Mouse (Mus musculus) frontal cortex, adult 2 months (tissue): ENCODE measurements around the gene Cyp2d11. TPM values are rescaled to one million over a fixed set of nuclear protein-coding genes. Genes with fewer than 3 reads are reported as not detected.
A peak's percentile ranks its signal among the peaks of the same experiment; 100 is the strongest.
"Not testable (repeated sequence)": the region's sequence is repeated elsewhere in the genome, so short reads cannot be mapped to it uniquely, and the experiment has no call there.

Source experiments
- DNase-seq, 2 experiments: peaks; one replicate each; pipeline ENCODE4 v3.0.0; 2022; ENCODE audit warnings: low spot score in 1 of 2; ENCODE audit errors: extremely low spot score in 1 of 2
- polyA plus RNA-seq: library from polyadenylated mRNA; depleted of rRNA; stranded (reverse); fragments of >200 nt; gene quantifications from 2 replicates; pipeline ENCODE4 v1.2.3, GENCODE M21; 2012; rRNA removed

The Cyp2d11 gene
- not detected in 2 replicates for polyA plus RNA-seq

DNA sequence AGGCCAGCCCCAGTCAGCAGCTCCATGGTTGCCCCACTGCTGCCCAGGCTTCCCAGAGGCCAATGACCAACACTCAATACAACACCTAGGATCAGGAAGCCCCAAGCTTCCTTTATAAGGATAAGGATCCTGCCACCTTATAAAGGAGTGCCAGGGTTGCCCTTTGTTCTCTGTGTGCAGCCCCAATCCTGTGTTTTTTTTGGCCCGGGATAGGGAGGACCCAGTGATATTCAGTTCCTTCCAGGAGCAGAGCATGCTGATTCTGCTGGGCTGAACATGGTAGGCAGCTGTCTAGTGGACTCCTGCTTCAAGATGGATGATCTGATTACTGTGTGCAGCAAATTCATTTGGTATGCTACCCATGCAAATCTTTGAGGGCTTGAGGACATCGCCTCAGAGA lies at the start of gene Cyp2d11:
Gene Cyp2d11, minus strand, starts transcription at position 101 of the 400 bp plus-strand sequence.
- DNase-seq = not testable (repeated sequence)

DNA sequence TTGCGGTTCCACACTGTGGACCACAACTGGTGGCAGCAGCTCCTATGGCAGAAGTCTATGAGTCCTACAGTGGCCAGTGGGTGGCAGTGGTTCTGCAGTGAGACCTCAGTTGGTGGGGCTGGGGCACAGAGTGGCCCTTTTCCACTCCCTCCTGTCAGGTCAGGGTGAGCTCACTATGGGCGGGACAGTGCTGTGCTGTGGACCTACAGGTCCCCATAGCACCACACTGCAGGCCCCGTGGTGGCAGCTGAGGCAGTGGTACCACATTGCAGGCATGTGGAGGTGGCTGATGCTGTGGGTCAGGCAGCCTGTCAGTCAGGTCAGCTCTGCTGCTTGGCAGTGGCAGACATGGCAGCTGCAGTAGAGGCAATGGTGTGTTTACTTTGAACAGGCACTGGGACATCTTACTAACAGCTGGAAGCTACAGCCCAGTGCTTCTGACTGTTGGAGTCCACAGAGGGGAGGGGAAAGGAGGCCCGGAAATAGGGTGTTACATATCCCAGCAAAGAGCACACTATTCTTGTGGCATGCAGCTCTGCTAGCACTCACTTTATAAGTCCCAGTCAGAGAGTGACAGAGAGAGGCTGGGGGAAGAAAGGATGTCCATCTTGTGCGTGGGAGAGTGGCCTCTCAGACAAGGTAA lies 44.3 kb upstream of the Cyp2d11 start:
- no peak for DNase-seq

DNA sequence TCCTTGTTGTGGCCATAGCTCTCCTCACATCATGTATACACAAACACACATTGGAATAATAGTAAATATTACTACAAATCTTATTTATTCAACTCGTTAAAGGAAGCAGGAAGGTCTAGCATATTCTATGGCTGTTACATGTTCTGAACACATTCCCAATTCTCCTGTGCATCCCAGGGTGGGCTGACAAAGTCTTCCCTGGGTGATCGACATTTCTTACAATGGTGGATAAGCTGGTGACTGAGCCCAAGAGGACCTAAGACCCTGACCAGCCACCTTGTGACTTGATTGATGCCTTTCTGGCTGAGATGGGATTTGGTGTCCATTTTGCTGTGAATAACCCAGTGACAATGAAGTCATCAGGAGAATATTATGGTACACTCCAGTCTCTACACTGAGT lies 41.8 kb upstream of the Cyp2d11 start:
- no peak for DNase-seq

DNA sequence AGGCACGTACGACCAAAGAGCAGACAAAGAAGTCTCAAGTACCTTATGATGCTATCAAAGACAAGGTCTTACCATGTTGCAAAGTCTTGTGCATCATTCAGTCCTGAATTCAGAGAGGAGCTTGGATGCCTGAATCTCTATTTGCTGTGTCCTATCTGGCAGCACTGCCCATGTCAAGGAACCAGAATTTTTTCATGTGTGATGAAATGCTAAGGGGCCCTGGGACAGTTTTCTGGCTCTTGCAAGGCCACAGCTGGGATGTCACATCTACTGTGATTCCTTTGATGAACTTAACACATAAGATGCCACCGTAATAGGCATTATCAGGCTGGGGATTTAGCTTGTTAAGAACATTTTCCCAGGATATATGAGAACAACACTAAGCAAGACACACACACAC lies 41.2 kb upstream of the Cyp2d11 start:
- DNase-seq = no peak

DNA sequence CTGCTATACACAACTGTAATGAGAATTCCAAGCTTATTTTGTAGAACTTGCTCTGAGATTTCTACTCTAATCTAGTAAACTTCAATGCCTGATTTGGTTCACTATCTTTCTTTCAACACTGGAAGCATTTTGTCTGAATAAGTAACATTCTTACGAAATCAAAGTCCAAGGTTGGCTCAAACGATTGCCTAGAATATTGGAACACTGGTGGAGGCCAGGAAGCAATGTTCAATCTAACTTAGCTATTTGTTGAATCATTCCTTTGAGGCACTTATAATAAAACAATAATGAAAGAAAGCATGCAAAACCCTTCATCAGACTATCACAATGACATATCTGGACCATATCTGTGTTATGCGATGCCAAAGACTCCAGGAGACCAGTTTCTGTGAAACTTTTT lies 40.7 kb upstream of the Cyp2d11 start:
- no peak for DNase-seq

DNA sequence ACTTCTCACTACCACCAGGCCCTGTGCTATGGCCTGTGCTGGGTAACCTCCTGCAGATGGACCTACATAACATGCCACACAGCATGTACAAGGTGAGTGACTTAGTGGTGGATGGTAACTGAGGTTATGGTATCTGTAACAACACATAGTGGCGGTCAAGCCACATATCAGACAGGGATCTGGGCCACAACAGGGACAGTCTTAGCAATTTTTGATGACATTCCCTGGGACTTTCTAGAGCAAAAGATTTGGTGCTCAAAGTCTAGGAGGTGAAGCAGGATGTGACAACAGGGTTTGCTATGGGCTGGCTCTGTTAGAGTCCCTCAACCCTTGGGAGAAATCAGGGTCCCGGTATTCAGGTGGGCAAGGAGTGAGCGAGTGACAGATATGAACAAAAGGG lies 39.8 kb upstream of the Cyp2d11 start:
- DNase-seq = no peak

DNA sequence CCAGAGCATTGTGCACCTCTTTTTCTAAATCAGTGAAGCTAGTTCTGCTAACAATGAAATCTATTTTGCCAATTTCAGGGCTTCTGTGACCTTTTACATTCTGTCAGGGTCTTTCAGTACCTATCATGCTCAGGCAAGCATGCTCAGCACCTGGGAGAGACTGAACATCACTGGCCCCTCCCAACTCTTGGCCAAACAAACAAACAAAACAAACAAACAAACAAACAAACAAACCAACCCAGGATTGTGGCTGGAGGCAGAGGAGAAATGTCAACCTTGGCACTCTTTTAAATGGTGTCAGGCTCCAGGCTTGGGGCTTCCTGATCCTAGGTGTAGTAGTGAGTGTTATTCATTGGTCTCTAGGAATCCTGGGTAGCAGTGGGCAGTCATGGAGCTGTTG lies 39.3 kb upstream of the Cyp2d11 start, which contains the start of gene Cyp2d9:
Gene Cyp2d9, plus strand, starts transcription at position 301 of the 400 bp plus-strand sequence.
- DNase-seq = no peak

DNA sequence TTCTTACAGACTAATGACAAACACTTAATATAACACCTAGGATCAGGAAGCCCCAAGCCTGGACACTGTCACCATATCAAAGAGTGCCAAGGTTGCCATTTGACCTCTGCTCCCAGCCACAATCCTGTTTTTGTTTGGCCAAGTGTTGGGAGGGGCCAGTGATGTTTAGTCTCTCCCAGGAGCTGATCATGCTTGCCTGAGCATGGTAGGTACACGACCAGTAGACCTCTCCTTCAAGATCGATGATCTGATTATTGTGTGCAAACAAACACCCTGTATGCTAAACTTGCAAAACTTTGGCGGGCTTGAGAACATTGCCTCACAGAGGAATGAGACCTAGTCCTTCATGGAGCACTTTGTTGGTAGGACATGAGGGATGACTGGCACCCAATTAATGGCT lies 29.6 kb upstream of the Cyp2d11 start:
- DNase-seq = no peak

DNA sequence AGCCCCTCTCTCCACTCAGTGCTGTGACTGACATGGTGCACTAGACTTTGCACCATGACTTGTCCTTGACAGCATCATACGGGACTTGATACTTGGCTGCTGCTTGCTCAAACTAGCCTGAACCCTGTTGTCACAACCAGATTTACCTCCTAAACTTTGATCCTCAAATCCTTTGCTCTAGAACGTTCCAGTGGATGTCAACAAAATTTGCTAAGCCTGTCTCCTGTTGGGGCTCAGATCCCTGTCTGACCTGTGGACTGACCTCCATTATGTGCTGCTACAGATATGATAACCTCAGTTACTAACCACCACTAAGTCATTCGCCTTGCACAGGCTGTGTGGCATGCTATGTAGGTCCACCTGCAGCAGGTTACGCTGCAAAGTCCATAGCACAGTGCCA lies 29.1 kb upstream of the Cyp2d11 start:
- no peak for DNase-seq

DNA sequence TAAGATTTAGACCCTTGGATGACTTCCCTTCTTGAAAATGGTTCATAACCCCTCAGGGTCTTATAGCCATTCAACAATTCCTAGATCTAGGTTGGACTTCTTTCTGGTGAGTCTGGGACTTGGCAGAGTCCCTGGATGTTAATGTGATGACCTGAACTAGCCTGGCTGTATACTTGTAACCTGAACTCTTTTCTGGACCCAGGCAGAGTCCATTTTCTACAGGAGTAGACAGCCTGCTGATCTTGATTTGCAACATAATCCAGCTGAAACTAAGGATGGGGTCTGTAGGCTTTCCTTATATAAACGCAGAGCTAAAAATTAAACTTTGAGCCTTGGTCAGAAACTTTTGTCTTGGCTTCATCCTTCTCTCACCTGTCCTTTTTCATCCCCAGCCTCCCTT lies 24.8 kb upstream of the Cyp2d11 start:
- DNase-seq = no peak

DNA sequence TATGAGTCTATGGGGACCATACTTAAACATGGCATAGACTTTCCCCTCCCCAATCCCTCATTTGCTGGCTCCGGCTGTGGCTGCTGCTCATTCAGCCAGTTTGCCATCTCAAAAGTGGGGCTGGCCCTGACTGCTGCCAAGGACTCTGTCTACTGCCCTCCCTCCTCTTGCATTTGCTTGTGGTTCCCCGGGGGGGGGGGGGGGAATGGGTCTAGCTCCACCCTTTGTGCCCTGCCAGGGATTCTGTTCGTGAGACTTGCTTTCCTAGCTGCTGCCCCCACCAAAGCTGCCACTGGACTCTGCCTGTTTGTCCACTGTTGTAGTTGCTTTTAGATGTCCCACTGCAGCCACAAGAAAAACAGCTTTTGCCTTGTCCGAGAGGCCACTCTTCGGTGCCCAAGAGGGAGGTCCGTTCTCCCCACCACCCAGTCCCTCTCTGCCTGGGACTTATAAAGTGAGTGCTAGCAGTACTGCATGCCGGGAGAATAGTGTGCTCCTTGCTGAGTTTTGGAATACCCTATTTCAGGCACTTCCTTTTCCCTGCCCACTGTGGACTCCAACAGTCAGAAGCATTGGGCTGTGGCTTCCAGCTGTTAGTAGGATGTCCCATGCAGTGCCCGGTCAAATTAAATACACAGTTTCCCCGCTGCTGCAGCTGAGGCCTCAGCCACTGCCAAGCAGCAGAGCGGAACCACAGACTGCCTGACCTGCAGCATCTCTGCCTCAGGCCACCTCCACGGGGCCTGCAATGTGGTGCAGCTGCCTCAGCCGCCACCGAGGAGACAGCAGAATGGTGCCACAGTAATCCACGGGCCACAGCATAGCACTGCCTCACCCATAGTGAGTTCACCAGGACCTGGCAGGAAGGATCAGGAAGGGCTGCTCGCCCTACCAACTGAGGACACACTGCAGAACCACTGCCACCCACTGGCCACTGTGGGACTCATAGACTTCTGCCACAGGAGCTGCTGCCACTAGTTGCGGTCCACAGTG lies 23.3 kb upstream of the Cyp2d11 start:
- peak; percentile 57 to 89 for DNase-seq

DNA sequence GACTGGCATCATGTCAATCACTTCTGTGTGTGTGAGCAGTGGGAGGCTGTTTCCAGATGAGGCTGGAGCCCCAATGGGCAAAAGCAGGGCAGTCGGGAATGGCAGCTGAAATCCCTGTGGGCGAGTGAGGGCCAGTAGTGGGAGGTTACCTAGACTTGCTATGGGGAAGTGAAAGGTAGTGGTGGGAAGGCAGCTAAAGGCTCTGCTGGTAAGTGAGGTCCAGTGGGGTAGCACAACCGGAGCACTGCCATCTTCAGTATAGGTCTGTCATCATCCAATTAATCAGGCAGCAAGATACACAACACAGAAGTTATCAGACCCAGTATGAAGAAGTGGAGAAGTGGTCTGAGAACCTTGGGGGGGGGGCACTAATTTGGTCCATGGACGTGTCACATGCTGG lies 13.7 kb upstream of the Cyp2d11 start:
- no peak for DNase-seq

DNA sequence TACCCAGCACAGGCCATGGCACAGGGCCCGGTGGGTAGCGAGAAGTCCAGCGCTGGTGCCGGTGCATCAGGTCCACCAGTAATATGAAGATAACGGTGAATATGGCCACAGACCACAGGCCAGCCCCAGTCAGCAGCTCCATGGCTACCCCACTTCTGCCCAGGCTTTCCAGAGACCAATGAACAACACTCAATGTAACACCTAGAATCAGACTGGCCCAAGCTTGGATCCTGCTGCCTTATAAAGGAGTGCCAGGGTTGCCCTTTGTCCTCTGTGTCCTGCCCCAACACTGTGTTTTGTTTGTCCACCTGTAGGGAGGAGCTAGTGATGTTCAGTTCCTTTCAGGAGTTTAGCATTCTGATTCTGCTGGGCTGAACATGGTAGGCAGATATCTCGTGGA lies 13.2 kb upstream of the Cyp2d11 start, which contains the start of gene Cyp2d10:
Gene Cyp2d10, minus strand, starts transcription at position 215 of the 400 bp plus-strand sequence.
- DNase-seq = no peak

DNA sequence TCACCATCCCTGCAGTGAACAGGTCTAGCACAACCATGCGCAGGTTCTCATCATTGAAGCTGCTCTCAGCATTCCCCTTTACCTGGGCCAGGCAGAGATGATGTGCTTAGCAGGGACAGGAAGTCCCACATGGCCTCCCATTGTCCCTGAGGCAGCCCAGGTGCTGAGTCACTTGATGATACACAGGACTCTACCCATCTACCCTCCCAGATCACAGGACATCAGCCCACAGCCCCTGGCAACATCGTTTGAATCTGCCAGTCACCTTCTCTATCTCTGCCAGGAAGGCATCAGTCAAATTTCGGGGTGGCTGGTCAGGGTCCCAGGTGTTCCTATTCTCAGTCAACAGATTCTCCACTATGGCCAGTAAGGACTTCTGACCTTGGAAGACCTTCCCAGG lies 10.3 kb upstream of the Cyp2d11 start:
- no peak for DNase-seq

DNA sequence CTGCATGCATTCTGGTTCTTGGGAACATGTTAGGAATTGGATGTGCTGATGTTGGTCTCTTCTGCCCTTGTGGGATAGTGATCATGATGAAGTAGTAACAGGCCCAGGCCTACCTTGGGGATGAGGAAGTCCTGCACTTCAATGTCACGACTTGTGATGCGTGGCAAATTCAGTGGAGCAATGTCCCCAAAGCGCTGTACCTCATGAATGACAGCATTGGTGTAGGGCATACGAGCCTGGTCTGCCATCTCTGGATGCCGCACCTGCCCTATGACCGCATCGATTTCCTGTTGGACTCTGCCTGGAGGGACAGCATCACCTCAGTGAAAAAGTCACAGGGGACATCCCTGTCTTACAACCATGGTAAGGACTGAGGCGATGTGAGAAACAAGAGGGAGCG lies 9.8 kb upstream of the Cyp2d11 start:
- DNase-seq = no peak

DNA sequence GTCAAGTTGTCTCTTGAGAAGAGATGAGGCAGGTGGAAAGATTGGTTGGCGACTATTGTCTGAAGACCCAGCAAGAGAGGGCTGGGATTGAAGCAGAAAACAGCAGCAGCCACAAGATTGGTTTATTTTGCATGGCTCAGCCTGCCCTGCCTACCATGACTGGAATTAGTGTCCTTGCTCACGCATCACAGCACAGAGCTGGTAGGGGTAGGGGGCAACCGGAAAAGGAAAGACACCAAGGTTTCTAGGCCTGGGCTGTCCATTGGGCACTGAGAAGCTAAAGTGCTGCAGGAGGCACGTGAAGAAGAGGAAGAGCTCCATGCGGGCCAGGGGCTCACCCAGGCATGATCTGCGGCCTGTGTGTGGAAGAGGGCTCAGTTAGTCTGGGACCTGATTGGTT lies 8.9 kb upstream of the Cyp2d11 start:
- DNase-seq = no peak

DNA sequence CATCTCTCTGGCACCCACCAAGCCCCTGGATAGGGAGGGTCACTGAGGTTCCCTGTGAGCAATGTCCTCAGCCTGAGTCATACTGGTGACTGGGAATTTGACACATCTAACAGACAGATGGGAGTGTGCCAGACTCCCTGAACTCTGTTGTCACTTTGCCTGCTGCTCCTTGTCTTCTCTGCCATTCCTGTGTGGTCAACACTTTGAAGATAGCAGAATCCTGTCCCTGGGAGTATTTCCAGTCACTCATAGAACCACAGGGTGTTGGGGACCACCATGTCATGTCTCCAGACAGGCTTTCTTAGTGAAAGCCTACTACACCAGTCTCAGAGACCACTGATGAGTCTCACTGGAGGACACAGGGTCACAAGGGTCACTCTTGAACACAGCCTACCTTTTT lies 8.3 kb upstream of the Cyp2d11 start:
- DNase-seq = no peak

DNA sequence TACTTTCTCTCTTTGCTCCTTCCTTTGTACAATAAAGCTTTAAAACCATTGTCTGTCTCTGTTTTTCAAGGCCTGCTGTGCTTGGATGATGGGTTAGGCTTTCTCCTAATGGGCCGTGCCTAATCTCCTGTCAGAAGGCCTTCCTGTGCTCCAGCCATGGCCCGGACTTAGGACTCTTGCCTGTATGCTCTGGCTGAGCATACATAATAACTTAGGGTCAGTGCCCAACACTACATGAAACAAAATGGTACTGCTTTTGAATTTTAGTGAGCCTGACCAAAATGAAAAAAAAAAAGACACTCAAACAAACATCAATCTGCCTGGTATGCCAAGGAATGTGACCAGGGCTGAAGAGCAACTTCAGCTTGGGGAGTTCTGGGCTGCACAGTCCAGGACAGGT lies 7.7 kb upstream of the Cyp2d11 start:
- no peak for DNase-seq

DNA sequence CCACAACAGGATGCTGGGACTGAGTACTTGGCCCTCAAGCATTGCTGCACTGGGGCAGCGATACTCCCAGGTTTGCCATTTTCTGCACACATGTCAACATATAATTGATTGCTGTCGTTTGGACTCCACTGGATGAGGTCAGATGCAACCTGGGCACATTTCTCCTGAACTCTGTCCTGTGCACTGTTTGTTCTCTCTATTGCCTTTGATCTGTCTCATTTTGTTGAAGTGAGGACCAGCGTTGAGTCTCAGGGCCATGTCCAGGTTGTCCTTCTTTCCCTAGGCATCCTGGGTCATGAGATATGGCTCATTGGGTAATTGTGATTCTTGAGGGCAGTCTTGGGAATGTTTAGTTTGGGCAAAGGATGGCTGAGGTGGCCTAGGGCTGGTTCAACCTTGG lies 2.1 kb upstream of the Cyp2d11 start:
- DNase-seq = not testable (repeated sequence)

DNA sequence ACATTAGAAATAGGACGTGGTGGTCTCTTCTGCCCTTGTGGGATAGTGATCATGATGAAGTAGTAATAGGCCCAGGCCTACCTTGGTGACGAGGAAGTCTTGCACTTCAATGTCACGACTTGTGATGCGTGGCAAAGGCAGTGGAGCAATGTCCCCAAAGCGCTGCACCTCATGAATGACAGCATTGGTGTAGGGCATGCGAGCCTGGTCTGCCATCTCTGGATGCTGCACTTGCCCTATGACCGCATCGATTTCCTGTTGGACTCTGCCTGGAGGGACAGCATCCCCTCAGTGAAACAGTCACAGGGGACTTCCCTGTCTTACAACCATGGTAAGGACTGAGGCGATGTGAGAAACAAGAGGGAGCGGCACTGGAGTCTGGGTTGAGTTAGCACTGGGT lies 3.9 kb downstream of the Cyp2d11 start:
- not testable (repeated sequence) for DNase-seq

DNA sequence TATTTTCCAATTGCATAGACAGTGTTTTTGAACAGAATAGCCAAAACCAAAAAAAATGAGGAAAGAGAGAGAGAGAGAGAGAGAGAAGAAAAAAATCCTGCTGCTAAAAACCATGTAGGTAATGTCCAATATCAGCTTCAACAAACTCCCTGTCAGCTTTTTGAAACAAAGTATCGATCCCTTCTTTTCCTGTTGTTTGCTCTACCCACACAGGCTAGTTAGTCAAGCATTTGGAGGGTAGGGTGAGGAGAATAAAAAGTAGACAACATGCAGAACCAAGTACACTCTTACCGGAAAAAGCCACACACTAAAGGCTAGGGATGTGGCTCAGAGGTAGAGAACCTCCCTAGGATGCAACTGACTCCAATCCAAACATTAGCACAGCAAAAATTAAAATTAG lies 8.1 kb downstream of the Cyp2d11 start:
- no peak for DNase-seq

DNA sequence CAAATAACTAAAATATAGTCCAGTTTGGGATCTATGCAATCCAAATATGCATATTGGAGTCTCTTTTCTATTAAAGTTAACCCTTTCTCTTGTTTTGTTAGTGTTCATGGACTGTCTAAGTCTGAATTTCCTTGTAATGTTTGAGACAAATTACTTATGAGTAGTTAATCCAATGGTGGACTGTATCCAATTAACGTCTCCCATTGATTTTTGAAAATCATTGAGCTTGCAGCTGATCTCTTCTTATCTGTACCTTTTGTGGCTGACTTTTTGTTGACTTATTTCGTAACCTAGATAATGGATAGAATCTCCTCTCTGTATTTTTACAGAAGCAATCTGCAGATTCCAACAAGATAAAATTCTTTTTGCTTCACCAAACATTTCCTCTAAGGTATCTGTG lies 11.4 kb downstream of the Cyp2d11 start:
- DNase-seq = no peak
